Mouse (Mus musculus) embryonic fibroblast, embryonic 13.5 days (primary cell): Measurements from ENCODE around the gene Tcte1.

Experiments
- CTCF ChIP-seq: IDR thresholded peaks from 2 replicates; pipeline ENCODE4 v1.5.1; 2011; ENCODE audit warnings: mild to moderate bottlenecking, control low read depth, low read length, moderate library complexity, borderline replicate concordance; ENCODE audit not compliant: insufficient read depth
- POLR2A ChIP-seq: IDR thresholded peaks from 2 replicates; pipeline ENCODE4 v1.6.1; 2011; ENCODE audit warnings: low read depth, mild to moderate bottlenecking, control low read depth, low read length, moderate library complexity

GRCm38 (mm10) chr17:45539664-45540063 is 16.4 kb downstream of the Tcte1 start:
- TF ChIP-seq CTCF = no peak
- TF ChIP-seq POLR2A = no peak
